Mouse (Mus musculus) E14TG2a.4 (cell line): ENCODE results near the gene Rbck1.
"Not testable (repeated sequence)": the region's sequence is repeated elsewhere in the genome, so short reads cannot be mapped to it uniquely, and the experiment has no call there.

Source experiments
- H3K27me3 ChIP-seq: 2 replicates; pipeline ENCODE4 v1.6.1; 2014; ENCODE audit warnings: low read length, control low read depth; ENCODE audit not compliant: insufficient read depth
- H3K36me3 ChIP-seq: 2 replicates; pipeline ENCODE4 v1.6.1; 2014; ENCODE audit warnings: low read length, control low read depth; ENCODE audit not compliant: insufficient read depth
- H3K4me1 ChIP-seq: replicated peaks from 2 replicates; pipeline ENCODE4 v1.6.1; 2014; ENCODE audit warnings: low read depth, low read length, control low read depth
- H3K4me3 ChIP-seq: replicated peaks from 2 replicates; pipeline ENCODE4 v1.5.1; 2014; ENCODE audit warnings: mild to moderate bottlenecking, low read length
- H3K9me3 ChIP-seq: 2 replicates; pipeline ENCODE4 v1.6.1; 2014; ENCODE audit warnings: low read length, control low read depth
- CTCF ChIP-seq: conservative IDR thresholded peaks from 2 replicates; pipeline ENCODE4 v1.5.1; 2014; ENCODE audit warnings: low read length
- NANOG ChIP-seq: IDR thresholded peaks from 2 replicates; pipeline ENCODE4 v1.6.1; 2014; ENCODE audit warnings: borderline replicate concordance, low read length, mixed read lengths
- POU5F1 ChIP-seq: IDR thresholded peaks from 2 replicates; pipeline ENCODE4 v1.6.1; 2014; ENCODE audit warnings: low read length, borderline replicate concordance

Gene Rbck1

DNA sequence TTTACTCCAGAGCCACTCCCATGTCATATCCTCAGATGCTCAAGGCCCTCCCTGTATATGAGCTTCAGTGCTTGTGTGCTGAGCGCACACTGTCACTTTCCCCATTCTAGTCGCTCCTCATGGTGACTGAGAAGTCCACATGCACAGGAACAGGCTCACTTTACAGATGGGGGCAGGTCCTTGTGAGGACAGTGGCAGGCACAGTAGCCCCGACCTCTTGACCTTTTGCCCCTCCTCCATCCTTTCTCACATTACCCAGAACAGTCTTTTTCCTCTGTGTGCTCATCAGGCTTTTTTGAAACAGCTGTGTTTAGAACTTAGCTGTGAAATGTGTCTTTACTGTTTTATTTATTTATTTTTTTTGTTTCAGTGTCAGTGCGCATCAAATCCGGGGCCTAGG lies 28.7 kb downstream of the Rbck1 start:
- Histone ChIP-seq H3K9me3 (no peaks in the 10 kb centered on the region), H3K27me3 (no peaks in the 10 kb centered on the region), H3K36me3 (peaks cover 65% of the 10 kb centered on the region), H3K4me3 (no peak overlapping the region), H3K4me1 (peaks cover 11% of the 10 kb centered on the region)
- TF ChIP-seq POU5F1: no peak
- TF ChIP-seq CTCF: no peak
- no peak for TF ChIP-seq NANOG

GRCm38 (mm10) chr2:152302862-152303261 lies 29.6 kb downstream of the Rbck1 start:
- TF ChIP-seq CTCF (no peak), NANOG (no peak), POU5F1 (no peak)
- H3K36me3 ChIP-seq: peaks cover 57% of the 10 kb centered on the region

GRCm38 (mm10) chr2:152294541-152294940 lies 37.9 kb downstream of the Rbck1 start:
- TF ChIP-seq CTCF (no peak), NANOG (no peak), POU5F1 (no peak)
- H3K4me3 ChIP-seq: peak overlapping the region; percentile 97
- H3K4me1 ChIP-seq: peaks cover 21% of the 10 kb centered on the region
- peaks cover 21% of the 10 kb centered on the region for H3K36me3 ChIP-seq
- no peaks in the 10 kb centered on the region for H3K9me3 ChIP-seq
- no peaks in the 10 kb centered on the region for H3K27me3 ChIP-seq

More at GRCm38 (mm10) chr2:152302862-152303261, 29.6 kb downstream of the Rbck1 start:
- Histone ChIP-seq H3K4me3 (no peak overlapping the region), H3K9me3 (no peaks in the 10 kb centered on the region), H3K4me1 (peaks cover 11% of the 10 kb centered on the region), H3K27me3 (no peaks in the 10 kb centered on the region)

GRCm38 (mm10) chr2:152293727-152294475 lies 38.6 kb downstream of the Rbck1 start, which contains the start of gene Tbc1d20:
Tbc1d20 (plus strand) TSS chr2:152293828.
- H3K27me3 ChIP-seq: no peaks in the 10 kb centered on the region
- TF ChIP-seq POU5F1 (no peak), CTCF (no peak), NANOG (no peak)
- peaks cover 21% of the 10 kb centered on the region for H3K4me1 ChIP-seq
- no peaks in the 10 kb centered on the region for H3K9me3 ChIP-seq
- H3K36me3 ChIP-seq: peaks cover 21% of the 10 kb centered on the region
- H3K4me3 ChIP-seq: peak within 1 kb of the TSS; percentile 97

GRCm38 (mm10) chr2:152293179-152293726 lies 39.2 kb downstream of the Rbck1 start:
- no peak for TF ChIP-seq NANOG
- Histone ChIP-seq H3K4me1 (peaks cover 23% of the 10 kb centered on the region), H3K9me3 (no peaks in the 10 kb centered on the region), H3K27me3 (no peaks in the 10 kb centered on the region), H3K36me3 (peaks cover 24% of the 10 kb centered on the region), H3K4me3 (peak overlapping the region; percentile 97)

DNA sequence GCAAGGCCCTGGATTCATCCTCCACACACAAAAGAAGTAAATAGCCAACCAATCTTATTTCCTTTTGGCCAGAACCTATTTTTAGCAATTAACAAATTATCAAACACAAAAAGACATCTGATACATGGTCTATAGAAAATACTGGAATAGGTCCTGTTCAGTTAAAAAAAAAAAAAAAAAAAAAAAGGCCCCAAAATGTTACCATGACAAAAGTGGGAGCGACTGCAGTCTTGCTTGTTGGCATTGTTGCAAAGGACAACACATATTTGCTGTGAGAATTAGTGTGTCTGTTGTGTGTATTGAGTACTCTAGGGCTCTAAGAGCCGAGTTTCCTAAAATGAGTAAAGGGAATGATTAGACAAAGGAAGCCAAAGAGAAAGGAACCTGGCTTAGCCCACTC lies 40.0 kb downstream of the Rbck1 start:
- H3K4me1 ChIP-seq: peaks cover 26% of the 10 kb centered on the region
- no peak overlapping the region for H3K4me3 ChIP-seq
- TF ChIP-seq NANOG: no peak
- no peak for TF ChIP-seq CTCF
- no peak for TF ChIP-seq POU5F1
- peaks cover 26% of the 10 kb centered on the region for H3K36me3 ChIP-seq
- H3K27me3 ChIP-seq: no peaks in the 10 kb centered on the region
- no peaks in the 10 kb centered on the region for H3K9me3 ChIP-seq

DNA sequence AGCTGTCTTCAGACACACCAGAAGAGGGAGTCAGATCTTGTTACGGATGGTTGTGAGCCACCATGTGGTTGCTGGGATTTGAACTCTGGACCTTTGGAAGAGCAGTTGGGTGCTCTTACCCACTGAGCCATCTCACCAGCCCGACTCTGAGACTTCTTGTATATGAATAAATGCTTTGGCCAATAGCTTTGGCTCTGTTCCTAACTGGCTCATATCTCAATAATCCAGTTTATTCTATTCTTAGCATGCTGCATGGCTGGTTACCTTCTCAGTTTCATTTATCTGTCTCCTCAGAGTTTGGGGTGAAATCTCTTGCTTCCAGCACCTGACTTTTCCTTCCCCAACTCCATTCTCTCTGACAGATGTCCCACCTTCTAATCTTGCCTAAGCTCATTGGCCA lies 42.8 kb downstream of the Rbck1 start:
- H3K36me3 ChIP-seq: peaks cover 38% of the 10 kb centered on the region

DNA sequence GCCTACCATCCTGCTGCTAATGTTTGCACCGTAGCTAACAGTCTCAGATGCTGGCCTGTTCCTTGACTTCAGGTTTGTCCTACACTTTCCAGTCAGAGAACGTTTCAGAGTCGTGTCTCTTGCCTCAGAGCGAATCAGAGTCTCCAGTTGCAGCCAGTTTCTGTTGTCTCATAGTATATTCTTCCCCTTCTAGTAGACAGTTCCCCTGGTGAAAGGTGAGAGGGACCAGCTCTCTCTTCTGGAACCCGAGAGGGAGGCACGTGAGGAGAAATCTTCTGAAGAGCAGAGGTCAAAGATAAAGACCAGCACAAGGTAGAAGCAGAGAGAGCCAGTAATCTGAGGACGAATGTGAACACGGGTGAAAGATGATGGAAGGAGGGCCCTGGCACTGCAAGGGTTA lies 44.4 kb downstream of the Rbck1 start:
- peaks cover 7% of the 10 kb centered on the region for H3K4me1 ChIP-seq
- H3K27me3 ChIP-seq: no peaks in the 10 kb centered on the region
- peaks cover 54% of the 10 kb centered on the region for H3K36me3 ChIP-seq
- no peaks in the 10 kb centered on the region for H3K9me3 ChIP-seq
- TF ChIP-seq NANOG (no peak), POU5F1 (no peak), CTCF (no peak)
- no peak overlapping the region for H3K4me3 ChIP-seq

More for the DNA sequence above, 42.8 kb downstream of the Rbck1 start:
- H3K4me3 ChIP-seq, H3K27me3 ChIP-seq, H3K9me3 ChIP-seq: not testable (repeated sequence)
- peaks cover 16% of the 10 kb centered on the region for H3K4me1 ChIP-seq

GRCm38 (mm10) chr2:152287560-152287959 lies 44.9 kb downstream of the Rbck1 start:
- Histone ChIP-seq H3K36me3 (peaks cover 59% of the 10 kb centered on the region), H3K4me1 (0 out of 2 replicates have a peak, but pooled peaks cover 6% of the 10 kb centered on the region), H3K9me3 (no peaks in the 10 kb centered on the region), H3K4me3 (no peak overlapping the region), H3K27me3 (no peaks in the 10 kb centered on the region)
- TF ChIP-seq CTCF (no peak), NANOG (no peak), POU5F1 (no peak)
